Mouse (Mus musculus) CH12.LX (cell line): ENCODE data around the gene Zfp65. TPM values are rescaled to one million over a fixed set of nuclear protein-coding genes. Genes with fewer than 3 reads are reported as not detected.
"Not testable (repeated sequence)": the region's sequence is repeated elsewhere in the genome, so short reads cannot be mapped to it uniquely, and the experiment has no call there.

Experiments used
- DNase-seq: peaks from one replicate; pipeline ENCODE4 v3.0.0-alpha.2; 2013; ENCODE audit errors: extremely low read depth
- H3K27ac ChIP-seq: 2 replicates; pipeline ENCODE4 v1.5.1; 2012; ENCODE audit warnings: low read depth, mild to moderate bottlenecking, control low read depth, moderate library complexity; ENCODE audit not compliant: insufficient read depth
- H3K27me3 ChIP-seq: replicated peaks from 2 replicates; pipeline ENCODE3; 2012; ENCODE audit warnings: inconsistent platforms
- H3K36me3 ChIP-seq, 2 experiments: replicated peaks in 1 of 2; 2 replicates each; pipeline versions ENCODE3 to v1.6.1; 2012; ENCODE audit warnings: inconsistent platforms in 1 of 2, low read length in 1 of 2, mild to moderate bottlenecking in 1 of 2, mixed read lengths in 1 of 2, moderate library complexity in 1 of 2; ENCODE audit not compliant: control insufficient read depth in 1 of 2, insufficient read depth in 1 of 2
- H3K4me1 ChIP-seq, 2 experiments: 2 replicates each; pipeline ENCODE4 v1.6.1; 2012; ENCODE audit warnings: inconsistent platforms in 1 of 2, moderate library complexity in 1 of 2; ENCODE audit not compliant: insufficient read depth in 2 of 2, control insufficient read depth in 1 of 2
- H3K4me2 ChIP-seq: 2 replicates; pipeline ENCODE4 v1.6.1; 2012; ENCODE audit warnings: low read depth, mild to moderate bottlenecking, control low read depth; ENCODE audit not compliant: poor library complexity, insufficient read depth, severe bottlenecking
- H3K4me3 ChIP-seq, 3 experiments: fragments of 150-350 bp in 1 of 3; sonication (generic) in 1 of 3; replicated peaks in 1 of 3; 2 replicates each; pipeline versions ENCODE3 to v1.5.1; 2011 to 2012; ENCODE audit warnings: low read depth in 2 of 3, low read length in 2 of 3, mild to moderate bottlenecking in 2 of 3, moderate library complexity in 2 of 3, control low read depth in 1 of 3, improper control_type of control experiment in 1 of 3, inconsistent platforms in 1 of 3, mixed read lengths in 1 of 3; ENCODE audit not compliant: poor library complexity in 1 of 3
- H3K79me2 ChIP-seq: replicated peaks from 2 replicates; pipeline ENCODE4 v1.6.1; 2012; ENCODE audit warnings: mild to moderate bottlenecking, moderate library complexity; ENCODE audit not compliant: control insufficient read depth, poor library complexity, insufficient read depth, severe bottlenecking; ENCODE audit errors: extremely low read depth
- H3K9ac ChIP-seq: 2 replicates; pipeline ENCODE4 v1.6.1; 2012; ENCODE audit warnings: low read depth, mild to moderate bottlenecking, control low read depth, moderate library complexity; ENCODE audit not compliant: insufficient read depth
- H3K9me3 ChIP-seq: replicated peaks from 2 replicates; pipeline ENCODE3; 2012; ENCODE audit warnings: low read length, inconsistent platforms, mixed read lengths
- BHLHE40 ChIP-seq: IDR thresholded peaks from 2 replicates; pipeline ENCODE4 v1.6.1; 2011; ENCODE audit warnings: mild to moderate bottlenecking, low read depth, low read length, improper control_type of control experiment
- GABPA ChIP-seq: IDR thresholded peaks from 2 replicates; pipeline ENCODE4 v1.6.1; 2012; ENCODE audit warnings: low read depth, low read length, improper control_type of control experiment, inconsistent platforms; ENCODE audit not compliant: insufficient replicate concordance
- JUN ChIP-seq: IDR thresholded peaks from 2 replicates; pipeline ENCODE4 v1.6.1; 2011; ENCODE audit warnings: low read depth, mild to moderate bottlenecking, low read length, improper control_type of control experiment, moderate library complexity; ENCODE audit not compliant: insufficient read depth
- MAZ ChIP-seq: IDR thresholded peaks from 2 replicates; pipeline ENCODE4 v1.6.1; 2012; ENCODE audit warnings: low read depth, mild to moderate bottlenecking, inconsistent platforms, low read length, improper control_type of control experiment, moderate library complexity
- MEF2A ChIP-seq: IDR thresholded peaks from 2 replicates; pipeline ENCODE4 v1.6.1; 2014; ENCODE audit warnings: low read depth, mild to moderate bottlenecking, inconsistent platforms, low read length, improper control_type of control experiment, borderline replicate concordance
- MXI1 ChIP-seq: IDR thresholded peaks from 2 replicates; pipeline ENCODE4 v1.6.1; 2011; ENCODE audit warnings: mild to moderate bottlenecking, low read depth, low read length, improper control_type of control experiment
- MYC ChIP-seq: IDR thresholded peaks from 2 replicates; pipeline ENCODE4 v1.6.1; 2011; ENCODE audit warnings: low read depth, mild to moderate bottlenecking, improper control_type of control experiment, low read length
- NRF1 ChIP-seq: IDR thresholded peaks from 2 replicates; pipeline ENCODE4 v1.6.1; 2014; ENCODE audit warnings: low read depth, mild to moderate bottlenecking, inconsistent platforms, low read length, improper control_type of control experiment, moderate library complexity
- POLR2AphosphoS2 ChIP-seq: IDR thresholded peaks from 2 replicates; pipeline ENCODE4 v1.6.1; 2011; ENCODE audit warnings: low read depth, low read length, improper control_type of control experiment
- RAD21 ChIP-seq: IDR thresholded peaks from 2 replicates; pipeline ENCODE4 v1.6.1; 2011; ENCODE audit warnings: low read depth, mild to moderate bottlenecking, low read length, improper control_type of control experiment, moderate library complexity
- RCOR1 ChIP-seq: conservative IDR thresholded peaks from 2 replicates; pipeline ENCODE4 v1.6.1; 2012; ENCODE audit warnings: low read depth, mild to moderate bottlenecking, inconsistent platforms, low read length, improper control_type of control experiment
- SMC3 ChIP-seq: IDR thresholded peaks from 2 replicates; pipeline ENCODE4 v1.6.1; 2011; ENCODE audit warnings: low read depth, low read length, improper control_type of control experiment
- USF1 ChIP-seq: IDR thresholded peaks from 2 replicates; pipeline ENCODE4 v1.6.1; 2014; ENCODE audit warnings: low read depth, mild to moderate bottlenecking, inconsistent platforms, low read length, improper control_type of control experiment
- USF2 ChIP-seq: conservative IDR thresholded peaks from 2 replicates; pipeline ENCODE4 v1.6.1; 2011; ENCODE audit warnings: low read depth, low read length, improper control_type of control experiment
- ZKSCAN1 ChIP-seq: IDR thresholded peaks from 2 replicates; pipeline ENCODE4 v1.6.1; 2012; ENCODE audit warnings: low read depth, inconsistent platforms, low read length, improper control_type of control experiment, borderline replicate concordance
- ZMIZ1 ChIP-seq: IDR thresholded peaks from 2 replicates; pipeline ENCODE4 v1.6.1; 2012; ENCODE audit warnings: low read depth, mild to moderate bottlenecking, inconsistent platforms, low read length, improper control_type of control experiment
- ZNF384 ChIP-seq: IDR thresholded peaks from 2 replicates; pipeline ENCODE4 v1.6.1; 2012; ENCODE audit warnings: low read depth, low read length, improper control_type of control experiment, inconsistent platforms
- dilution Hi-C: fragments of 300-500 bp; cut with MboI; formaldehyde crosslinking; loops from 2 replicates; pipeline ENCODE4 v1.14.3; 2020; ENCODE audit warnings: low sequenced_read_pairs; ENCODE audit not compliant: extremely low pct_unique_long_range_greater_than_20kb, extremely low pct_ligation_motif_present
- in situ Hi-C: fragments of 300-500 bp; cut with MboI; formaldehyde crosslinking; loops from 3 replicates; pipeline ENCODE4 v1.14.3; 2019; ENCODE audit warnings: low sequenced_read_pairs, low pct_ligation_motif_present, low pct_unique_long_range_greater_than_20kb, mixed read lengths
- polyA plus RNA-seq: library from polyadenylated mRNA; unstranded; fragments of >175 nt; gene quantifications from 2 replicates; pipeline ENCODE4 v1.2.1, GENCODE M21; 2012; ENCODE audit warnings: low read depth; ENCODE audit not compliant: insufficient read length
- total RNA-seq, 2 experiments: library from RNA; depleted of rRNA; stranded (reverse); fragments of 300-350 nt in 1 of 2; fragments of >200 nt in 1 of 2; gene quantifications; 2 replicates each; pipeline ENCODE4 v1.2.3; 2012 to 2014

Gene Zfp65
- total and polyA plus RNA-seq, 3 experiments: 4.7 to 13.0 (median 6.5) TPM

DNA sequence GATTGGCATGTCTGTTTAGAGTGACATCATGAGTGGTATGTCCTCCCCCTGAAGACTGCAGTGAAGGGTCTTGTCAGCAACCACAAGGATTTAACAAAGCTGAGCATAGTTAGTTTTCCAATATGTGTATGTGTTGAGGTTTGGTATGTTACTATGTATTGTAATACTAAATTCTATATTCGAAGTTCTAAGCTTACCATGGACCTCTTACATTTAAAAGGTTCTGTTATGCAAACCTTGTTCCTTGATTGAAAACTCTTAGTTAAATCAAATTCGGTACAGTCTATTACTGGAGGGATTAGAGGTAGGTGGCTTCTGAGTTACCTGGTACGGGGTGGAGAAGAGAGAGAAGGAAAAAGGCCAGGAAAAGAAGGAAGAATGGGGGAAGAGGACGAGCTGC, 42.0 kb downstream of the Zfp65 start, which contains the start of gene Zfp738:
Zfp738 (minus strand) TSS at position 101 of the 400 bp plus-strand sequence.
- TF ChIP-seq JUN (no peak), BHLHE40 (no peak), SMC3 (no peak), ZMIZ1 (no peak), POLR2AphosphoS2 (no peak), MYC (no peak), ZNF384 (no peak), NRF1 (no peak), MAZ (no peak), RCOR1 (no peak), USF1 (no peak), USF2 (no peak), MXI1 (no peak), GABPA (no peak), RAD21 (no peak), MEF2A (no peak), ZKSCAN1 (no peak)
- no peak within 1 kb of the TSS for H3K4me3 ChIP-seq
- peaks cover 0 to 5% of the 10 kb centered on the region in 2 experiments; a peak in 1 of 4 replicates for H3K4me1 ChIP-seq
- H3K4me2 ChIP-seq: no peak within 1 kb of the TSS
- no peaks in the 10 kb centered on the region for H3K36me3 ChIP-seq
- H3K79me2 ChIP-seq: no peaks in the 10 kb centered on the region
- H3K27ac ChIP-seq: no peak within 1 kb of the TSS
- no peak within 1 kb of the TSS for H3K9ac ChIP-seq
- no peak for DNase-seq
- dilution Hi-C loops (no loop called here), in situ Hi-C loops (no loop called here)
- no peaks in the 10 kb centered on the region for H3K27me3 ChIP-seq
- no peaks in the 10 kb centered on the region for H3K9me3 ChIP-seq

DNA sequence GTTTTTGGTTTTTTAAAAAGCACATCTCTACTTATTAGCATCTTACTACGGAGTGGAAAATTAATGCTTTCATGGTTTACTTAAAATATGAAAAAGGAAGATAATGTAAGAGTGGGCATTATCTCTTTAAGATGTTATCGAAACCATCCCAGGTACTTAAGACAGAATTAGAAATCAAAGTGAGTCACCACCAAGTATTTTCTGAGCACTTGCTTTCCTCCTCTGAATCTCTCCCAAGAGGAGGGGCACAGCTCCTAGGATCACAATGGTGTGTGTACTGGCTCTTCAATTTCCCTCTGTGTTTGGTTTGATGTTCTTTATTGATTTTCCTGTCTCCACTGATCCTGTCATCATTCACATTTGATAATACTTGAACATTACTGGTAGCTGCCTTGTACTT, 45.1 kb downstream of the Zfp65 start:
- H3K79me2 ChIP-seq, H3K27me3 ChIP-seq, H3K9ac ChIP-seq, H3K27ac ChIP-seq, H3K4me1 ChIP-seq, dilution Hi-C loops, H3K9me3 ChIP-seq, in situ Hi-C loops, H3K36me3 ChIP-seq, DNase-seq: not testable (repeated sequence)
- Histone ChIP-seq H3K4me2 (peak overlapping the region; percentile 62), H3K4me3 (peak overlapping the region in 2 of 3 experiments; percentile 56 to 89)
